Mouse (Mus musculus) hindbrain, embryonic 16.5 days (tissue): ENCODE results near the gene Ambra1. TPM values are rescaled to one million over a fixed set of nuclear protein-coding genes. Genes with fewer than 3 reads are reported as not detected.
A peak's percentile ranks its signal among the peaks of the same experiment; 100 is the strongest.

ENCODE experiments used
- ATAC-seq: fragments of 200-750 bp; cut with Nextera tagmentation; 2 replicates; pipeline ENCODE4 v1.8.0; 2017; ENCODE audit warnings: moderate TSS enrichment, moderate library complexity
- H3K27ac ChIP-seq: fragments of 300-500 bp; sonication (generic); 2 replicates; pipeline ENCODE4 v1.5.1; 2014; ENCODE audit warnings: low read depth, mild to moderate bottlenecking, control low read depth, low read length, moderate library complexity
- H3K27me3 ChIP-seq: fragments of 300-500 bp; sonication (generic); replicated peaks from 2 replicates; pipeline ENCODE4 v1.6.1; 2014; ENCODE audit warnings: low read length; ENCODE audit not compliant: control insufficient read depth, insufficient read depth
- H3K36me3 ChIP-seq: fragments of 300-500 bp; sonication (generic); 2 replicates; pipeline ENCODE4 v1.6.1; 2014; ENCODE audit warnings: mild to moderate bottlenecking, low read length, moderate library complexity, mixed read lengths; ENCODE audit not compliant: control insufficient read depth, insufficient read depth
- H3K4me1 ChIP-seq: fragments of 300-500 bp; sonication (generic); 2 replicates; pipeline ENCODE4 v1.6.1; 2014; ENCODE audit warnings: low read depth, low read length; ENCODE audit not compliant: control insufficient read depth, insufficient read depth
- H3K4me2 ChIP-seq: fragments of 300-500 bp; sonication (generic); 2 replicates; pipeline ENCODE4 v1.6.1; 2014; ENCODE audit warnings: mild to moderate bottlenecking, low read length, control low read depth, moderate library complexity
- H3K4me3 ChIP-seq: fragments of 300-500 bp; sonication (generic); 2 replicates; pipeline ENCODE4 v1.5.1; 2014; ENCODE audit warnings: mild to moderate bottlenecking, low read length, control low read depth, moderate library complexity
- H3K9ac ChIP-seq: fragments of 300-500 bp; sonication (generic); 2 replicates; pipeline ENCODE4 v1.6.1; 2014; ENCODE audit warnings: low read depth, mild to moderate bottlenecking, control low read depth, low read length, moderate library complexity
- H3K9me3 ChIP-seq: fragments of 300-500 bp; sonication (generic); 2 replicates; pipeline ENCODE4 v1.6.1; 2014; ENCODE audit warnings: mild to moderate bottlenecking, low read length, moderate library complexity; ENCODE audit not compliant: control insufficient read depth
- WGBS: fragments of 180-500 bp; shearing (Covaris S2); extraction: QIAGEN DNeasy Blood & Tissue Kit; methylation state at CpG from one replicate; pipeline ENCODE4 v1.1.7; 2014; 5-methylcytosine and 5-hydroxymethylcytosine counted together
- polyA plus RNA-seq: library from polyadenylated mRNA; unstranded; fragments of >200 nt; fragmentation: Nextera tagmentation; extraction: Ambion mirVana; gene quantifications from 2 replicates; pipeline ENCODE4 v1.2.1, GENCODE M21; 2015

Ambra1 gene
- polyA plus RNA-seq, 1 experiment from 2014 or later, result 20.8 TPM

GRCm38 (mm10) chr2:91779166-91779565, 49.2 kb downstream of the Ambra1 start:
- peak; percentile 83 for ATAC-seq

GRCm38 (mm10) chr2:91791621-91792020, 61.7 kb downstream of the Ambra1 start:
- no peak overlapping the region for H3K4me2 ChIP-seq
- ATAC-seq, result no peak
- no peak overlapping the region for H3K4me3 ChIP-seq
- H3K4me1 ChIP-seq, result peaks cover 2% of the 10 kb centered on the region; the same call in 1 of the 2 replicates
- no peaks in the 10 kb centered on the region for H3K9me3 ChIP-seq
- no peaks in the 10 kb centered on the region for H3K27me3 ChIP-seq
- no peak overlapping the region for H3K9ac ChIP-seq
- no peak overlapping the region for H3K27ac ChIP-seq
- WGBS, result 39% methylated on average over 2 of the region's 2 CpGs
- no peaks in the 10 kb centered on the region for H3K36me3 ChIP-seq

More at GRCm38 (mm10) chr2:91779166-91779565, 49.2 kb downstream of the Ambra1 start:
- no peak overlapping the region for H3K9ac ChIP-seq
- no peaks in the 10 kb centered on the region for H3K36me3 ChIP-seq
- H3K4me1 ChIP-seq, result no peaks in the 10 kb centered on the region
- H3K9me3 ChIP-seq, result no peaks in the 10 kb centered on the region
- no peaks in the 10 kb centered on the region for H3K27me3 ChIP-seq
- H3K27ac ChIP-seq, result no peak overlapping the region
- 75% methylated on average over 3 of the region's 3 CpGs for WGBS
- no peak overlapping the region for H3K4me2 ChIP-seq
- H3K4me3 ChIP-seq, result no peak overlapping the region

GRCm38 (mm10) chr2:91792346-91792745, 62.4 kb downstream of the Ambra1 start:
- peaks cover 2% of the 10 kb centered on the region; the same call in 1 of the 2 replicates for H3K4me1 ChIP-seq
- H3K36me3 ChIP-seq, result no peaks in the 10 kb centered on the region
- no peak for ATAC-seq
- H3K4me2 ChIP-seq, result no peak overlapping the region
- H3K9me3 ChIP-seq, result no peaks in the 10 kb centered on the region
- no peak overlapping the region for H3K27ac ChIP-seq
- no peaks in the 10 kb centered on the region for H3K27me3 ChIP-seq
- no peak overlapping the region for H3K9ac ChIP-seq
- H3K4me3 ChIP-seq, result no peak overlapping the region
- WGBS, result 88% methylated on average over 1 of the region's 1 CpGs

DNA sequence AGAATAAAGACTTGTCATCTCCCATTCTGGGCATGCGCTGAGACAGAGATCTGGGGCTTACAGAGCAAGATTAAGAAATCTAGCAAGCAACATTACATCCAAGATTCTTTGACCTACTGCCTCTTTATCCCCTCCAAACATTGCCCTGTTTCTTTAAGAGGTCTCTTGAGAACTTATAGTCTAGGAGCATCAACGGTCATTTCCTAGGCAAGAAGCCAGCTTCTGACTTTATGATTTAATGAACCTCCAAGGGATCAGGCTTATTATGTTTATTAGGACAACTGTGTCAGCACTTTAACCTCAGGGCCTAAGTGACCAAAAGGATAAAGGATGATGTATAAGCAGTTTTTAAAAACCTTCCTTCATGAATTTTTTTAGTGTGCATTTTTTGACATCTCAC, 64.5 kb downstream of the Ambra1 start:
- H3K4me1 ChIP-seq, result peaks cover 2% of the 10 kb centered on the region; the same call in 1 of the 2 replicates
- H3K9ac ChIP-seq, result no peak overlapping the region
- H3K27me3 ChIP-seq, result no peaks in the 10 kb centered on the region
- H3K4me3 ChIP-seq, result no peak overlapping the region
- ATAC-seq, result no peak
- H3K9me3 ChIP-seq, result no peaks in the 10 kb centered on the region
- no peaks in the 10 kb centered on the region for H3K36me3 ChIP-seq
- WGBS, result 51% methylated on average over 2 of the region's 2 CpGs
- no peak overlapping the region for H3K4me2 ChIP-seq
- H3K27ac ChIP-seq, result no peak overlapping the region

- Histone ChIP-seq H3K4me3 (no peak overlapping the region), H3K9ac (no peak overlapping the region), H3K36me3 (no peaks in the 10 kb centered on the region), H3K27ac (no peak overlapping the region), H3K4me1 (peaks cover 2% of the 10 kb centered on the region; the same call in 1 of the 2 replicates), H3K4me2 (no peak overlapping the region), H3K9me3 (no peaks in the 10 kb centered on the region), H3K27me3 (no peaks in the 10 kb centered on the region)
- WGBS, result 86% methylated on average over 3 of the region's 3 CpGs
- no peak for ATAC-seq
Observed at GRCm38 (mm10) chr2:91795091-91795490, 65.2 kb downstream of the Ambra1 start.

DNA sequence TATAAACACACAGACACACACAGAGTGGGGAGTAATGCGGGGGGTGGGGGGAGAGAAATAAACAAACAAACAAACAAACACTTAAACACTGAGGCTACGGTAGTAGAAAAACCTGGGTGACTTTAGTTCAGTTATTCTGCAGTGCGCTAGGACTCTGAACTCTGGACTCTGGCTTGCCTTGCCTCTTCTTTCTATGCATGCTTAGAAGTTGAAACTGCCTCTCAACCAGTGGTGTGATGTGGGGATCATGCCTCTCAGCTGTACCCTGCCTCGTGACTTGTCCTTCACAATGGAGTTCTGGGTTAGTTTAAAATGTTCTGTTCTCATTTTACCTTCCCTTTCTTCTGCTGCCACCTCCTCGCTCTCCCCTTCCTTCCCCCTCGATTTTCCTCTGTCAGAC, 81.5 kb downstream of the Ambra1 start:
- no peak overlapping the region for H3K9ac ChIP-seq
- H3K4me2 ChIP-seq, result no peak overlapping the region
- 95% methylated on average over 6 of the region's 6 CpGs for WGBS
- no peaks in the 10 kb centered on the region for H3K9me3 ChIP-seq
- no peak overlapping the region for H3K27ac ChIP-seq
- no peaks in the 10 kb centered on the region for H3K36me3 ChIP-seq
- no peak overlapping the region for H3K4me3 ChIP-seq
- no peaks in the 10 kb centered on the region for H3K4me1 ChIP-seq
- ATAC-seq, result no peak
- no peaks in the 10 kb centered on the region for H3K27me3 ChIP-seq

DNA sequence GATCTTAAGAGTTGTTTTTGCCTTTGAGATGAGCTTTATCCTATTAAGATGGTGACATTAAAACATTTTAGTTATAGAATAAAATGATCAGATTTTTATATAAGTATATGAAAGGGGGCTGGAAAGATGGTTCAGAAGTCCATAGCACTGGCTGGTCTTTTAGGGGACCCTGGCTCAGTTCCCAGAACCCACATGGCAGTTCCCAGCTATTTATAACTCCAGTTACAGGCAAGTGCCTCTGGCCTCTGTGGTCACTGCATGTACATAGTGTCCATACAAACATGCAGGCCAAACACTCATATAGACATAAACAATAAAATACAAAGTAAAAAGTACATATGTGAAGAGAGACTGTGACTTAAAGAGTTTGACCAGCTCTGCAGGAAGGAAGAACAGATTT, 86.8 kb downstream of the Ambra1 start:
- H3K36me3 ChIP-seq, result no peaks in the 10 kb centered on the region
- H3K4me3 ChIP-seq, result no peak overlapping the region
- no peaks in the 10 kb centered on the region for H3K27me3 ChIP-seq
- no peak overlapping the region for H3K9ac ChIP-seq
- H3K4me2 ChIP-seq, result no peak overlapping the region
- H3K27ac ChIP-seq, result no peak overlapping the region
- ATAC-seq, result no peak
- H3K4me1 ChIP-seq, result no peaks in the 10 kb centered on the region
- H3K9me3 ChIP-seq, result no peaks in the 10 kb centered on the region

GRCm38 (mm10) chr2:91832227-91832626, 102.3 kb downstream of the Ambra1 start:
- H3K4me2 ChIP-seq, result no peak overlapping the region
- ATAC-seq, result no peak
- no peaks in the 10 kb centered on the region for H3K4me1 ChIP-seq

DNA sequence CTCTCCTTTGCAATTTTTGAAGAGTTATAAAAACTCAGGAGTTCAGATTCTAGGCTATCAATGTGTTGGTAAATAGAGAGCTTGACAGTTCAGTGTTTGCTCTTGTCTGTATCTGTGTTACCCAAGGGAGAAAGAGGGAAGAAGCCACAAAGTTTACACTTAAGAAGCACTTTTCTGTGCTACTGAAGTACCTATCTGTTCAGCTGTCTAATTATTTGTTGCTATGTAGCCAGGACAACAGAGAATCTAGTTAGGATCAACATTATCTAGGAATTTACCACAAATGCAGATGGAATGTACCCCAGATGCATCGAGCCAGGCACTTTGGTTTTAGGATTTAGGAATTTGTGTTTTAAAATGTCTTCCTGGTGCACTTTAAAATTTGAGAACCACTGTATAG, 104.3 kb downstream of the Ambra1 start:
- Histone ChIP-seq H3K27me3 (no peaks in the 10 kb centered on the region), H3K4me3 (no peak overlapping the region), H3K9me3 (no peaks in the 10 kb centered on the region), H3K9ac (no peak overlapping the region), H3K4me1 (no peaks in the 10 kb centered on the region), H3K36me3 (no peaks in the 10 kb centered on the region), H3K4me2 (no peak overlapping the region), H3K27ac (no peak overlapping the region)
- 86% methylated on average over 1 of the region's 1 CpGs for WGBS
- ATAC-seq, result no peak

More at GRCm38 (mm10) chr2:91832227-91832626, 102.3 kb downstream of the Ambra1 start:
- Histone ChIP-seq H3K9me3 (no peaks in the 10 kb centered on the region), H3K4me3 (no peak overlapping the region), H3K27me3 (no peaks in the 10 kb centered on the region), H3K27ac (no peak overlapping the region), H3K9ac (no peak overlapping the region), H3K36me3 (no peaks in the 10 kb centered on the region)

DNA sequence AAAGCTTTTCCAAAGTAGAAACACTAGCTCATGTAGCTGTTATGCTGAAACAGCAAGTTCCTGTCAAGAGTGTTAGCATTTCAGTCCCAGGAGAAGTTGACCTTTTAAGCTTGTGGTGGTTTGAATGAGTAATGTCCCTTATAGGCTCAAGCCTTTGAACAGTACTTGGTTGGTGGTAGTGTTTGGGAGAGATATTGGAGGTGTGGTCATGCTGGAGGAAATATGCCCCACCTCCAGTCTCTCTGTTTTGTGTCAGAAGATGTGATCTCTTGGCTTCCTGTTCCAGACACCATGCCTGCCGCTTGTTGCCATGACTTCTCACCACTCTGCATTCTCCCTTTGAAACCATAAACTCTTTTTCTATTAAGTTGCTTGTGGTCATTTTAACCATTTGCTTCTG, 105.1 kb downstream of the Ambra1 start:
- H3K4me2 ChIP-seq, result no peak overlapping the region
- WGBS, result 90% methylated on average over 1 of the region's 1 CpGs

More for the DNA sequence above, 105.1 kb downstream of the Ambra1 start:
- no peaks in the 10 kb centered on the region for H3K9me3 ChIP-seq
- H3K36me3 ChIP-seq, result no peaks in the 10 kb centered on the region
- no peaks in the 10 kb centered on the region for H3K4me1 ChIP-seq
- H3K27me3 ChIP-seq, result no peaks in the 10 kb centered on the region
- H3K27ac ChIP-seq, result no peak overlapping the region
- ATAC-seq, result no peak
- H3K9ac ChIP-seq, result no peak overlapping the region
- no peak overlapping the region for H3K4me3 ChIP-seq
